Mouse (Mus musculus) layer of hippocampus, adult 8-10 months (tissue): ENCODE data around the gene Chat. TPM values are rescaled to one million over a fixed set of nuclear protein-coding genes. Genes with fewer than 3 reads are reported as not detected.
A peak's percentile ranks its signal among the peaks of the same experiment; 100 is the strongest.
"Not testable (repeated sequence)": the region's sequence is repeated elsewhere in the genome, so short reads cannot be mapped to it uniquely, and the experiment has no call there.

Experiments
- DNase-seq, 2 experiments: peaks; one replicate each; pipeline ENCODE4 v3.0.0; 2022; ENCODE audit warnings: low spot score in 2 of 2
- total RNA-seq, 4 experiments: library from RNA; stranded (reverse); gene quantifications; 2 replicates each; pipeline ENCODE4 v1.2.4; 2022

The Chat gene
- total RNA-seq, 4 experiments from 2014 or later, result not detected

- DNase-seq, result no peak
Observed at GRCm38 (mm10) chr14:32463211-32464040, 2.4 kb downstream of the Chat start.

DNA sequence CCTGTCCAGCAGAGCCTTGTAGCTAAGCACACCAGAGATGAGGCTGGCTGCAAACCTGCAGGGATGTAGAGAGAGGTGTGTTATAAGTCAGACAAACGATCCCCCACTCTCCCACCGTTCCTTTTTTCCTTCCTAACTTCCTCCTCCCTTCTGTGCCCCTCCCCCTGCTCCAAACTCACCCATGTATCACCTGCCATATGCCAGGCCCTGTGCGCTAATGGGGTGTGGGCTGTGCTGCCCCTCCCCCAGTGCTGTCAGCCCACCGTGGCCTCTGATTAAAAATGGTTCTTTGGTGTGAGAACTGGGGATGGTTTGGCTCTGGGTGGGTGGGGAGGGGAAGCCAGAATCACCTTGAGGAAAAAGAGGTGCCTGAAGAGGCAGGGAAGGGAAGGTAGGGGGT lies 13.2 kb downstream of the Chat start:
- no peak for DNase-seq

DNA sequence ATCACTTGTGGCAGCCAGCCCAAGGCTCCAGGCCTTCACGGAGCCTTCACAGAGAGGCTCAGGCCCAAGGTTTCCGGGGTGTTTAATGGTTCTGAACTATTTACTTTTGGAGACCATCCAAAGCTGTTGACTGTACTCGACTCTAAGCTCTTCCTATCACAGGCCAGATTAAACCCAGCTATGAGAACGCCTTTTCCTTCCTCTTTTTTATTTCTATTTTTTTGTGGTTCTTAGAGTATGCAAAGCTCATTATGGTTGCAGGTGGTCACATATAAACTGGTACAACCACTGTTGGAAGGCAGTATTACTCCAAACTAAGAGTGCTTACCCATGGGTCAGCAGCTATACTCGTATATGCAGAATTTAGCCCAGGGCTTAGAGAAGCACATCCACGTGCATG lies 18.8 kb downstream of the Chat start:
- DNase-seq, result no peak

- no peak for DNase-seq
Observed at GRCm38 (mm10) chr14:32443446-32443845, 22.3 kb downstream of the Chat start.

DNA sequence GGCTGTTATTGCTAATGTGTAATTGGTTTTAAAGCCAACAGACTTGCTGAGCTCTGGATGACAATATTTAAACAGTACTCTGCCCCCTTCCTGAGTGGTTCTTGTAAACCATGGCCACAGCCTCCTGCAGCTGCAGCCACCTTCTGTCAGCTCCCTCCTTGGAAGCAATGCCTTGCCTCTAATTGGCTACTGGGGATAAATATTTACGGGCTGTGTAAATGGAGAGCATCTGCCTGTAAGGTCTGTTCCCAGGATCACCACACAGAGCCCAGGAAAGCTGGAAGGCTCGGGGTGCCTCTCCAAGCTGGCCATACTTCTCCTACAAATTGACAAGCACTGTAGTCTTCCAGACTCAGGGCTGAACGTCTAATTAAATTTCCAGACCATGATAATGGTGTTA lies 26.0 kb downstream of the Chat start:
- DNase-seq, result peak; percentile 35 to 36

- no peak for DNase-seq
Observed at GRCm38 (mm10) chr14:32439316-32439715, 26.5 kb downstream of the Chat start.

- DNase-seq, result no peak
Observed at GRCm38 (mm10) chr14:32437352-32437793, 28.4 kb downstream of the Chat start.

DNA sequence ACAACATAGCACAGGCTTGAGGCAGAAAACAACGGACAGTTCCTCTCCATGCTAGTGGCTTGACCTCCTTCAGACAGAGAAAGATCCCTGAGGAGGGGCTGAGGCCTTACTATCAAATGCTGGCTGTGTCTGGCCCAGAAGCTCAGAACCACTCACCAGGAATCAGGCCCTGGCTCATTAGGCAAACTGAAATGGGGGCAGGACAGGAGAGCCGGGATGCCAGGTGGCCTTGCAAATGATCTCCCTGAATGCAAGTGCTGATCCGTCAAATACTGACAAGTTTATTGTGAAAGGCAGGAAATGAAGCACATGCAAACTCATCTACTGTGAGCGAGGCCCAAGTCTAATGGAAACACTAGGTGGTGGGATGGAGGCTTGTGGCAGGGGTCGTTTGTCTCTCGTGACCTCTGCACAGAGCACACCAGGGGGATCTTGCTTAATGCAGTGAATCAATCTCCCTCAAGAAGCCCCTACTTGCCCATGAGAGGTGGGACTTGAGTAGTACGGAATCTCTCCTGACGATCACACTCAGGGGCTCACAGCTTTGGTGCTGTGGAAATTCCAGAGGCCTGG lies 36.7 kb downstream of the Chat start:
- no peak for DNase-seq

DNA sequence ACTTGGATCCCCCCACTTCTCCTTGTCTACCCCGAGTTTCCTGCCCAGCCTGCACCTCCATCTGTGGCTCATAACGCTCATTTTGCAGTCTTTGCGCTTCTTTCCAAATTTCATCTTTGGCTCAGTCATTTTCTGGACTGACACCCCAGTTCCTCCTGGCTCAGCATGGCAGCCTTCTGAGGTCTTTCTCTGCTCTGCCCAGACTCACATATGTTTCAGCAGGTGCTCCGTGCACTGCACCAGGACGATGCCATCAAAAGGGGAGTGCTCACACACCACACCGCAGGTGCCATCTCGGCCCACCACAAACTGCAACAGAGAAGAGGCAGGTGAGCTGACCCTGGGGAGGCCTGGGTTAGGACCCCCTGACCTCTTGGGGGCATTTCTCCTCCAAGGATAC lies 41.8 kb downstream of the Chat start:
- DNase-seq, result no peak

GRCm38 (mm10) chr14:32418747-32419146 lies 47.0 kb downstream of the Chat start:
- DNase-seq, result no peak

DNA sequence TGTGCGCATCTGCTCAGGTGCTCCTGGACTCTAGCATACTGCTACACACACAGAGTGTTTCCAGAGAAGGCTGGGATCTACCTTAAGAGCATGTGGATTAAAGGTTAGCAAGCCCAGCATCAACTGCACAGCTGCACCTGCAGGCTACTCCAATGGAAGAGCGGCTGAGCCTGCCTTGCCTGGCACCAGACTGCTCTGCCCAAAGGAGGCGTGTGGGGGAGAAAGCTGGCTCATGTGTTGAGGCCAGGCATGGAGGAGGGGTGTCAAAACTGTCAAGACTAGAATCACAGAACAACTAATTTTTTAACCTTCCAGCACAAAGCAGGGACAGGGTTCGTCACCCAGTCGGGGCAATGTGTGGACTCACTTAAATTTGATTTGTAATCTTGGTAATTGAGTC lies 53.7 kb downstream of the Chat start:
- DNase-seq, result no peak

GRCm38 (mm10) chr14:32410084-32410483 lies 55.7 kb downstream of the Chat start:
- DNase-seq, result no peak

DNA sequence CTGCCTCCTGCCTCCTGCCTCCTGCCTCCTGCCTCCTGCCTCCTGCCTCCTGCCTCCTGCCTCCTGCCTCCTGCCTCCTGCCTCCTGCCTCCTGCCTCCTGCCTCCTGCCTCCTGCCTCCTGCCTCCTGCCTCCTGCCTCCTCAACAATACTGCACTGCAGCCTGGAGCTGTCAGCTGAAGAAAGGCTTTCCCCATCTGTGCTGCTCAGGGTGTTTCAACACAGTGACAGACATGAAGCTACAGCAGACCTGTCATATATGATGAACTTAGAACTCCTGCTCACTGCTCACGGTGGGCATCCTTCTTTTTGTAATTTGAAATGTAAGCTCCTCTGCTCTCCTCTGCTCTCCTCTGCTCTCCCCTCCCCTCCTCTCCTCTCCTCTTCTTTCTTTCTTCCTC lies 60.4 kb downstream of the Chat start:
- DNase-seq, result not testable (repeated sequence)

DNA sequence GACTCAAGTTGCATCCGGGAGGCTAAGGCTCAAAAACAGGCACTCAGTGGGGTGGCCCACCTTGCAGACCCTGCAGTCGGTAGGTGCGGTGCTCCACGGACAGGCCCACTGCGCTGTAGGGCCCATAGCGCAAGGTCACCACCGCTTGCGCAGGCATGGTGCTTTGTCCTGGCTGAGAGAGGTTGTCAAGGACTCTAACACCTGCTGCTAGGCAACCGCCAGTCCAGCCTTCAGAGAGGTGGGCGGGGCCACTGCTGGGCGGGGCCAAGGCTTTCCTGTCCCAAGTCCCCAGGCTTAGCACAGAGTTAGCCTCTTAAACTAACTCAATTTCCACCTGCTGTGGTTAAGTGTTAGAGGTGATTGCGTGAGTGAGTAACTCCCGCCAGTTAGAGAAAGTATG lies 77.6 kb downstream of the Chat start, which contains the start of gene 1700024G13Rik:
1700024G13Rik (minus strand) TSS at position 196 of the 400 bp plus-strand sequence.
- DNase-seq, result no peak

DNA sequence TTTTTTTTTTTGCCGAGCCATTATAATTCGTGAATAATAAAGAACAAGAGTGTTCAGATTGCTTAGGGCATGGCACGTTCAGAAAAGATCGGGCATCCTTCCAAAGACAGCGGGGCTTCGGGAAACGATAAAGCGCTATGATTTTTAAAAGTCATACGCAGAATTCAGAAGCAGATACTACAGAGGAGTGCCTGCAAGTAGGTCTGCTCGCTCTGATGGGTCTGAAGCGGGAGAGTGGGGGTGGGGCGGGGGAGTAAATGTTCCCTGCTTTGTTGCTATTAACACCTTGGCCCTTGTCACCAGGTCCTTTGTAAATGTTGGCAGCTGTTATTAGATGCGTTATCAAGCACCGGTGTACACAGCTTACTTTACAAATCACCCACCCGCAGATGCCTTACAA lies 84.2 kb downstream of the Chat start:
- DNase-seq, result no peak

GRCm38 (mm10) chr14:32381066-32381465 lies 84.7 kb downstream of the Chat start:
- DNase-seq, result no peak

DNA sequence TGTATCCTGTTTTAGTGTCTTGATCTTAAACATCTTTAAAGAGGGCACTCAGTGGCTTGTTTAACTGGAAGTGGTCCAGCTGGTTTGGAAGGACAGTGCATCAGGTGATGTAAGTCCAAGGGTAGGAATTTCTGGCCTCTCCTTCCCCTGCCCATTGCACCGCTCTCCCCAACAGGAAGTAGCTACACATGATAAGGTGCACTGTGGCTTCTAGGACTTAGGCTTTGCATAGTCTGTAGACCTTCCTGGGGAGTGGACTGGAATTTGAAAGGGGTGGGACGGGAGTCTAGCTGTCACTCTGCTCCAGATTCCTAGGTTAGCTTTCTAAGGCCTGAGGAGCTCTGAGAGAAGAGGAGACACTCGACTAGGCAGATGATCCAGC lies 85.7 kb downstream of the Chat start:
- DNase-seq, result no peak

- no peak for DNase-seq
Observed at GRCm38 (mm10) chr14:32379395-32380098, 86.2 kb downstream of the Chat start.

- DNase-seq, result no peak
Observed at GRCm38 (mm10) chr14:32372510-32372909, 93.3 kb downstream of the Chat start.

DNA sequence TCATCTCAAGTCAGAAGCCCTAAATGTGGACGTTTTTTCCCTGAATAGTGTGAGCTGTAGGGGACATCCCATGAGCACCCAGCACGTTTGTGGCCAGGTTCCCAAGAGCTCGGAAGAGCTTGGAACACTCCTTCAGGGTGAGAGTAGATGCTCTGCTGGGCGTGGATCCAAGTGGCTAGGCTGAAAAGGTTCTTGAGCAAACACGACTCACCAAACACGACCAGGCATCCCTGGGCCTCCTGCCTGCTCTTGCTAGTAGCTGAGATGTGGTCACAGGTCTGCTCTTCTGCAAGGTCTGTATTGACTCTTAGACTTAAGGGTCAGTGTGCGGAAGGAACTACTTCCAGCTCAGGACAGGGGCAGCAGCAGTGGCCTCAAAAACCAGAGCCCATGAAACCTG lies 96.0 kb downstream of the Chat start:
- no peak for DNase-seq

DNA sequence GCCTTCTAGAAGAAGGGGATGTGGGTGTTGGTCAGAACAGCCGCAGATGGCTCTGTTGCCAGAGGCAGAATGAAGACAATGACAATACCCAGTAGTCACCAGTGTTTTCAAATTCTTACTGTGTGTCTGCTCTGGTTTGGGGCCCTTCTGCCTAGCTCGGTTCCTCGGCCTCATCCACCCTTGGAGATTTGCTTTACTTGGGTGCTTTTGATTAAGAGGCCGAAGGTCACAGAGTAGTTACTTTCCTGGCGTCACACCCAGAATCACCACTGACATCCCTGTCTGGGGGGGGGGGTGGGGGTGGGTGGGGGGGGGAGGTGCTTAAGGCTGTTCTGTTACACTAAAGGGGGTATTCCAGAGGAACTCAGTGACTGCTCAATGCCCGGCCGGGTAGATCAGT lies 101.4 kb downstream of the Chat start:
- no peak for DNase-seq
